Mouse (Mus musculus) liver, embryonic 14.5 days (tissue): ENCODE data around the gene Rab19.

Experiments used
- CTCF ChIP-seq: IDR thresholded peaks from 2 replicates; pipeline ENCODE4 v1.5.1; 2016; ENCODE audit warnings: antibody characterized with exemption, low read depth, control low read depth
- EP300 ChIP-seq: IDR thresholded peaks from 2 replicates; pipeline ENCODE4 v1.6.1; 2016; ENCODE audit warnings: antibody characterized with exemption, low read depth

DNA sequence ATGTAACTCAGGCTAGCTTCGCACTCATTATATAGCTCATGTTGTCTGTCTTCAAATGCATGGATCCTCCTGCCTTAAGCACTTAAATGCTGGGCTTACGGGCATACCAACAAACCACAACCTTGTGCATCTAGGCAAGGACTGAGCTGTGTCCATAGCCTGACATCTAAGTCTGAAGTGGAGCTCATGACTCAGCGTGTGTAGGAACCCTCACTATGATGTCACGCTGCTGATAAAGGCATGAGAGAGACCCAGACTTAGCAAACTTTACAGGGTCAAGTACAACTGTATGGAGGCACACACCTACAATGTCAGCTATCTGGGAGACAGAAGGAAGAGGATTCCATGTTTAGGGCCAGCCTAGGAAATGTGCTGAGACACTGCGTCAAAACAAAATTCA, 25.5 kb downstream of the Rab19 start:
- no peak for TF ChIP-seq CTCF
- no peak for TF ChIP-seq EP300
